Mouse (Mus musculus): ENCODE data around the gene Med17. TPM values are rescaled to one million over a fixed set of nuclear protein-coding genes. Genes with fewer than 3 reads are reported as not detected.

Med17 gene
- polyA plus RNA-seq, 1 experiment from 2014 or later: 40.1 TPM

DNA sequence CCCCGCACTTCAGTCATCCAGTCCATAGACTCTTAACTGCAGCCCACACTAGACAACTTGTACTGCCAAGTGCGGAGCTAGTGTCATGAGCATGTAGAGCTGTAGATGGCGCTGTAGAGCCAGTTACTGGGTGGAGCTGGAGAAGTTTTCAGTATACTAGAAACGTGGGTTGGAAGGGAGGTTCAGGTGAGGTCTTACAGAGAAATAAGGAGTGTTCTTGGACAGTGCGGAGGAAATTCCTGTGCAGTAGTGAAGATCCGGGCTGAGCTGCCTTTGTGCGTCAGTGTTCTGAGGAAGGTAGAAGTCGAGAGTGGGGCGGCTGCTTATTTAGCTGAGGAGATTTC lies 38.2 kb downstream of the Med17 start:
- no peak overlapping the region for H3K27ac ChIP-seq
- WGBS: 46% methylated on average over 9 of the region's 9 CpGs
- peaks cover 14% of the 10 kb centered on the region for H3K4me1 ChIP-seq
- ATAC-seq: no peak
- H3K9me3 ChIP-seq (replicated peaks): no peaks in the 10 kb centered on the region
- no peak overlapping the region for H3K4me2 ChIP-seq
- no peaks in the 10 kb centered on the region for H3K36me3 ChIP-seq (ENCODE audit: poor library complexity, severe bottlenecking)
- H3K4me3 ChIP-seq: no peak overlapping the region
- H3K9ac ChIP-seq: no peak overlapping the region
- peaks cover 3% of the 10 kb centered on the region; the same call in 1 of the 2 replicates for H3K27me3 ChIP-seq

DNA sequence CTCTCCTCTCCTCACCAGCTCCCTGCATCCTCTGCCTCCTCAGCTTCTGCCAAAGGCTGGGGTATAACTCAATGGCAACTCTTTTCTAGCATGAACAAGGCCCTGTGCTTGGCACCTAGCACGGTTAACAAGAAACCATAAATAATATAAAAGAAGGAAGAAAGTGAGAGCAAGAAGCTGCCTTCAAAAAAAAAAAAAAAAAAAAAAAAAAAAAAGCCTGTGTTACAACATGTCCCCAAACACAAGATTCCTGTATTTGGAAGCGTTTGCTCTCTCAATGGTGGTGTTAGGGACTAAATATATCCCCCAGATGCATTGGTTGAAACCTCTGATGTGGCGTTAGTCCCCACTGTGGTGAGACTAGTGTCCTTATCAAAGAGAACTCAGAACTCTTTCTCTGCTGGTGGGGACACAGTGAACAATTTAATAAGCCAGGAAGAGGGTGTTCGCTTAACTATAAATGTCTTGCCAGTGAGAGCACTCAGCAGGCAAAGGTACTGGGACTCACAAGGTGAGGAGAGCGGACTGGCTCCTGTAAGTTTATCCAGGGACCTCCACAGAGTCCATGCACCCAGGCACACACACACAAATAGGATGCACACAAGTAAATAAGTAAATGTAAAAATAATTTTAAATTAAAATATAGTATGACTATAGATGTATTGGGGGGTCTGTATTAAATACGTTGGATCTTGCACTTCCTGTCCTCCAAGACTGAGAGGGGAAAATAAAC lies 38.7 kb downstream of the Med17 start:
- Histone ChIP-seq H3K9ac (no peak overlapping the region), H3K4me1 (peaks cover 14% of the 10 kb centered on the region), H3K9me3 (replicated peaks) (no peaks in the 10 kb centered on the region), H3K4me2 (no peak overlapping the region), H3K36me3 (ENCODE audit: poor library complexity, severe bottlenecking) (no peaks in the 10 kb centered on the region), H3K27ac (no peak overlapping the region), H3K4me3 (no peak overlapping the region), H3K27me3 (peaks cover 3% of the 10 kb centered on the region; the same call in 1 of the 2 replicates)
- ATAC-seq: no peak
- WGBS: 71% methylated on average over 6 of the region's 6 CpGs

DNA sequence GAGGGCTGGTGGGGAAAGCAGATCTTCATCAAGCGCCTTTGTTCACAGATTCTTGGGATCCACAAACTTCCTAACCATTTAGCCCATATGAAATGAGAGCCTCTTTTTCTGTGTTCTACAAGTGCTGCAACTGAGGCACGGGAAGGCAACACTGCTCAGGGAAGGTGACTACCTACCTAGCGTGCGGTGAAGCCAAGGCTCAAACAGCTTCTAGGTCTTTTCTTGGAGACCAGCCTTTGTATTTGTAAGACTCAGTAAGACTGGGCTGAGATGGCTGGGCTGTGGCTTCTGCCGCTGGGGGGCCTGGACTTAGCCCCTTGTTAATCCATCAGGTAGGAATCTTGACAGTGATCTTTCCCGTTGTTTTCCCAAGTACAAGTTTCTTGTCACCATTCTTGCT lies 39.7 kb downstream of the Med17 start:
- no peak for ATAC-seq
- no peak overlapping the region for H3K4me3 ChIP-seq
- WGBS: 91% methylated on average over 6 of the region's 6 CpGs
- no peaks in the 10 kb centered on the region for H3K9me3 ChIP-seq (replicated peaks)
- H3K9ac ChIP-seq: no peak overlapping the region
- H3K36me3 ChIP-seq (ENCODE audit: poor library complexity, severe bottlenecking): no peaks in the 10 kb centered on the region
- peaks cover 3% of the 10 kb centered on the region; the same call in 1 of the 2 replicates for H3K27me3 ChIP-seq
- H3K4me1 ChIP-seq: peaks cover 14% of the 10 kb centered on the region
- H3K4me2 ChIP-seq: no peak overlapping the region
- H3K27ac ChIP-seq: no peak overlapping the region

DNA sequence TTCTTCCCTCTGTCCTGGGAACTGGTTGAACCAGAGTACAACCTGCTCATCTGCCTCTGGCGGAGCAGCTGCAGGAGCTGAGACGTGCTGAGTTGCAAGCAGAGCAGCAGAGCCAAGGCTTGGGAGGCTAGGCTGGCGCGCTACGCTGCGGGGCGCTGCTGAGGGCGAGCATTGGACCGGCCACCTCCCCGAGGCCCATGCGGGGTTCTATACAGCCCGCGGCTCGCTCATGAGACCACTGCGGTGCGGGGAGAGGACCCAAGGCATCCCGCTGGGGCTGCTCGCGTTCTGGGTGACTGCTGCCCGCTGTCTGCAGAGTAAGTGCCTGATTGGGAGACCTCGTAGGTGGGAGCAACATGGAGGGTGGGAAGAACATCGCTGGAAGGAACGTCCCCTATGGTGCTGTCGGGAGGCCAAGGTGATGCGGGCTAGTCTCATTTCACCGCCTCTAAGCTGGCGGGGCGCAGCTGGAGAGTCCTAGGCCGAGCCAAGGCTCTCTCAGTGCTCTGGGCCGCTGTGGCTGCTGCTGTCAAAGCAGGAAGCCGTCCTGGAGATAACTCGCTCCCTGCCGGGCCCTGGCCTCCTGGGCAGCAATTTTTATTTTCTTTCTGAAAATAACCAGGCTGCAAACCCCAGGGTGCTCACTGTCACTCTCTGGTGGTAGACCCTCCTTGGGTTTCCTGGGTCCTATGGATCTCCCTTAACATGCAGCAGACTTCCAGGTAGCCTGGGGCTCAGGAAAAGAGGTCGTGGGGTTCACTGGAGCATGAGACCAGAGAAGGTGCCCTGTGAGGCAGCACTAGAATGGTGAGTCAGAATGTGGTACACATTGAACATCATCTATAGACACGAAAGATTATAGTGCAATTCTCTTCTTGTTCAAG lies 40.4 kb downstream of the Med17 start, which contains the start of gene Vstm5:
Gene Vstm5, plus strand, starts transcription at position 4 of the 884 bp plus-strand sequence.
- H3K27ac ChIP-seq: peak within 1 kb of the TSS; percentile 14; the same call in 1 of the 2 replicates

DNA sequence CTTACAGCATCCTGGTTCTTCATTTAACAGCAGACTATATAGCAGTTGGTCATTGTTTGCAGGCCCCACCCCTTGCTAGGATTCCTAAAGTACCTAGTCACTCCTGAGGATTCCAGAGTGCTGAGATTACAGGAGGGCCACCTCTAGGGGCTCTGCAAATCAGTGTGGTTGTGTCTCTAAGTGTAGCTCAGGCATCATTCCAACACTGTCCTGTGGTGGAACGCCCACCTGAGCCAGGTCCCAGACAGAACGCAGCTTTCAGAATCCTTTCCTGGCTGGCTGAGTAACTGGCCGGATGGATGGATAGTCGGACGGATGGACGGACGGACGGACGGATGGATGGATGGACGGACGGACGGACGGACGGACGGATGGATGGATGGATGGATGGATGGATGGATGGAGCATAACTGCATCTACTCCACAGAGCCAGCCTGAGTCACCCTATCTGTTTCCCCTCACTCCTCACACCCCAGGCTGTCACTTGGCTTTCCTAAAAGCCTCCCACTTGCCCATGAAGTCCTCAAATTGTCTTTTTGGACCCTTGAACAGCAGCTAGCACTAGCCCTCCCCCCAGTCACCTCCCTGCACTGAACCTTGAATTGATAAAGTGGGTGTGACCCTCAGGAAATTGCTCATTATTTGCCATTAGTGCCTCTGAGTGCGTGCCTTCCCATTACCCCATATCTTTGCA lies 41.3 kb downstream of the Med17 start:
- H3K27me3 ChIP-seq: peaks cover 3% of the 10 kb centered on the region; the same call in 1 of the 2 replicates
- H3K4me1 ChIP-seq: peaks cover 14% of the 10 kb centered on the region
- H3K4me3 ChIP-seq: peak overlapping the region; percentile 46
- H3K27ac ChIP-seq: no peak overlapping the region
- no peaks in the 10 kb centered on the region for H3K36me3 ChIP-seq (ENCODE audit: poor library complexity, severe bottlenecking)
- no peaks in the 10 kb centered on the region for H3K9me3 ChIP-seq (replicated peaks)
- WGBS: 85% methylated on average over 16 of the region's 16 CpGs
- ATAC-seq: no peak; the same call in none of the 2 replicates
- peak overlapping the region; percentile 77 for H3K4me2 ChIP-seq
- H3K9ac ChIP-seq: peak overlapping the region; percentile 66

More for the DNA sequence above, 40.4 kb downstream of the Med17 start, which contains the start of gene Vstm5:
- Histone ChIP-seq H3K9me3 (replicated peaks) (no peaks in the 10 kb centered on the region), H3K27me3 (peaks cover 3% of the 10 kb centered on the region; the same call in 1 of the 2 replicates), H3K9ac (peak within 1 kb of the TSS; percentile 66), H3K36me3 (ENCODE audit: poor library complexity, severe bottlenecking) (no peaks in the 10 kb centered on the region), H3K4me3 (peak within 1 kb of the TSS; percentile 46), H3K4me1 (peaks cover 14% of the 10 kb centered on the region), H3K4me2 (peak within 1 kb of the TSS; percentile 77)
- ATAC-seq: peak; percentile 89
- WGBS: 6% methylated on average over 35 of the region's 35 CpGs

DNA sequence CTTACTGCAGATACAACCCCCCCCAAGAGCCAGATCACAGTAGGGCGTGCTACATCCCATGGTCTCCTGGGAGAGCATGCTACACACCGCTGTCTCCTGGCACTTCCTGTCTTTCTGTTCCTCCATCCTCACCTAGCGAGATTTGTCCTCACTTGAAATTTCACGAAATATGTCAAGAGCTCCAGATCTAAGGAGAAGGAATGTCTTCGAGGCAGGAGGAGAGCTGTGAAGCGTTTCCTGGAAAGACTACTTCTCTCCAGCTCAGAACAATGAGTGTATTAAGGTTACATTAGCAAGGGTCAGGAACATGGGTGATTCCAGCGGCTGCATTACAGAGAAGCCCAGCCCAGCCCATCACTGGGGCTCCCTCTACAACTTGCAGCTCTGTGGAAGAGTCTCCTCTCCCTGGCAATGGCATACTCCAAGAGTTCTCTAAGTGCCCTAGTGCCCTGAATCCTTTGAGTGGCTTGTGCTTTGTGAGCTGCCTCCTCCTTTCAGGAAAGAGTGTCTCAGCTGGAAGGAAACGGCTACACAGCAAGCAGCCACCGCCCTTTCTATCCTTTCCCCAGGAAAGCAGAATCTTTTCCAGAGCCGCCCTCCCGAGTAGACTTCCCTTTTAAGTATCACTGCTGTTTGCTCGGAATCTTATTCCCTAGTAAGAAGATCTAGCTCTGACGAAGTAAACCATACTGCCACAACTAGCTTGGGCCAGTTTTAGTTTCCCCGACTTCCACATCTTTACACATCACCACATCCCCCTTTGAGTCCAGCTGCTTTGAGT lies 42.0 kb downstream of the Med17 start:
- Histone ChIP-seq H3K4me1 (peaks cover 14% of the 10 kb centered on the region), H3K27ac (no peak overlapping the region), H3K27me3 (peaks cover 3% of the 10 kb centered on the region; the same call in 1 of the 2 replicates), H3K9me3 (replicated peaks) (no peaks in the 10 kb centered on the region), H3K9ac (no peak overlapping the region), H3K4me2 (no peak overlapping the region), H3K4me3 (no peak overlapping the region), H3K36me3 (ENCODE audit: poor library complexity, severe bottlenecking) (no peaks in the 10 kb centered on the region)
- 48% methylated on average over 14 of the region's 14 CpGs for WGBS
- ATAC-seq: no peak

DNA sequence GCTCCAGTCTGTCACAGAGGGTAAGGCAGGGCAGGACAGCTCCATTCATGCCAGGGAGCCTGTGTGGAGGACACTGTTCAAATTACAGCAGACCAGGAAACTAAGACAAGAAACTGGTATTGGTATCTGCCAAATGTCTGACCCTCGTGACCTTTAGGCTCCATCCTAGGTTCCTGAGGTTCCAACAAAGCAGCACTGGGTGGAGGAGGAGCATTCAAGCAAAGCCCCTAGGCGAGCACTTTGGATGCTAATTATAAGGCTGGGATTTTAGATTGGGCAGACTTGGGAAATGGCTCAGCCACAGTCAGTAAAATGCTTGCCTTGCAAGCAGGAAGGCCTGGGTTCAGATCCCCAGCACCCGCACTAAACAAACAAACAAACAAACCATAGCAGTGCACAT lies 43.7 kb downstream of the Med17 start:
- 78% methylated on average over 3 of the region's 3 CpGs for whole genome bisulfite sequencing
- Histone ChIP-seq H3K4me2 (no peak overlapping the region), H3K9ac (no peak overlapping the region), H3K9me3 (replicated peaks) (peaks cover 3% of the 10 kb centered on the region; the same call in 1 of the 2 replicates), H3K36me3 (ENCODE audit: poor library complexity, severe bottlenecking) (no peaks in the 10 kb centered on the region), H3K4me1 (peaks cover 14% of the 10 kb centered on the region), H3K27me3 (peaks cover 3% of the 10 kb centered on the region; the same call in 1 of the 2 replicates), H3K4me3 (no peak overlapping the region), H3K27ac (no peak overlapping the region)
- no peak for ATAC-seq

DNA sequence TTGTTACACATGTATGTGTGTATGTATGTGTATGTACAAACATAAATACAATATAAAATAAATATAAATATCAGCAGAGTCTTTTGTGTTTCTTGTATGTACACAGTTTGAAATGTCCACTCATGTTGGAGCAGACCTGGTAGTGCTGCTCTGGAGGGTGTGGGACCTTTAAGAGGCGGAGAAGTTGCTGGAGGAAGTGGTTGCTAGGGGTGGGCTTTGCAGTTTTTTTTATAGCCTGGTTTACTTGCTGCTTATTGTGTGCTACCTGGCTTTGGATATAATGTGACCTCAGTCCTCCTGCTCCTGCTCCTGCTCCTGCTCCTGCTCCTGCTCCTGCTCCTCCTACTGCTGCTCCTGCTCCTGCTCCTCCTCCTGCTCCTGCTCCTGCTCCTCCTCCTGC lies 46.1 kb downstream of the Med17 start:
- no peaks in the 10 kb centered on the region for H3K27me3 ChIP-seq
- no peak overlapping the region for H3K4me3 ChIP-seq
- H3K27ac ChIP-seq: no peak overlapping the region
- peaks cover 4% of the 10 kb centered on the region for H3K4me1 ChIP-seq
- no peak overlapping the region for H3K9ac ChIP-seq
- no peak for ATAC-seq
- H3K9me3 ChIP-seq (replicated peaks): peaks cover 3% of the 10 kb centered on the region; the same call in 1 of the 2 replicates
- WGBS: 72% methylated on average over 1 of the region's 1 CpGs
- no peaks in the 10 kb centered on the region for H3K36me3 ChIP-seq (ENCODE audit: poor library complexity, severe bottlenecking)
- no peak overlapping the region for H3K4me2 ChIP-seq

DNA sequence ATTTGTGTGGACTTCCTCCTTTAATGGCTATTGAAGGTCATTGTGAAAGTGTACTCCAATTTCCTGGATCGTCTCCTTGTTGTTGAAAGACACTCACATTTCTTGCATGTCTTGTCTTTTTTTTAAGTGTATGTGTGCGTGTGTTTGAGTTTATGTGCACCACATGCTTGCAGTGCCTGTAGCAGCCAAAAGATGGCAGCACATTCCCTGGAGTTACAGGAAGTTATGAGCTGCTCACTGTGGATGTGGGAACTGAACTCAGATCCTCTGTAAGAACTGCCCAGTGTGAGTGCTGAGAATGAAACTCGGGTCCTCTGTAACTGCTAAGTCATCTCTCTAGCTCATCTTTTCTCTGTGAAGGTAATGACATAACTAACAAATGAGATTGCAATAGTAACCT lies 47.3 kb downstream of the Med17 start:
- H3K9me3 ChIP-seq (replicated peaks): peaks cover 3% of the 10 kb centered on the region; the same call in 1 of the 2 replicates
- ATAC-seq: no peak
- WGBS: 93% methylated on average over 3 of the region's 3 CpGs

DNA sequence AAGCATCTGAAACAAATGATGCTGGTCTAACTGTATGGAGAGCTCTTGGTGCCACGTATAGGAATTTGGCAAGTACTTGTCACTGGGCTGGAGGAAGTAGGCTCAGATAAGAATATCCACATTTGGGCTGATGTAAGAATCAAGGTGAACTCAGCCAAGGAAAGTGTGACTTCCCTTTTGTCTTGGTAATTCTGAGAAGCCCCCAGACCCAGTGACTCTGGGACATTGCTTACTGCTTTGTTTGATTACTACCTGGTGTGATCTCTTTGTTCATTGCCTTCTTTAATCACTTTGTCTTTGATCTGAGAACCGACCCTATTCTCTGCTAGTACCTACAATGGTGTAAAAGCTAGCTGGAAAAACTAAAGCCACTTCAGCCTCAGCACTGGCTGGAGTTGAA lies 54.8 kb downstream of the Med17 start:
- Histone ChIP-seq H3K4me2 (no peak overlapping the region), H3K9ac (no peak overlapping the region), H3K4me3 (no peak overlapping the region), H3K4me1 (no peaks in the 10 kb centered on the region), H3K9me3 (replicated peaks) (no peaks in the 10 kb centered on the region), H3K27me3 (no peaks in the 10 kb centered on the region), H3K27ac (no peak overlapping the region), H3K36me3 (ENCODE audit: poor library complexity, severe bottlenecking) (no peaks in the 10 kb centered on the region)
- 52% methylated on average over 2 of the region's 2 CpGs for WGBS
- no peak for ATAC-seq

More for the DNA sequence above, 47.3 kb downstream of the Med17 start:
- no peaks in the 10 kb centered on the region for H3K36me3 ChIP-seq (ENCODE audit: poor library complexity, severe bottlenecking)
- no peaks in the 10 kb centered on the region for H3K4me1 ChIP-seq
- no peak overlapping the region for H3K4me3 ChIP-seq
- no peak overlapping the region for H3K9ac ChIP-seq
- no peak overlapping the region for H3K4me2 ChIP-seq
- no peaks in the 10 kb centered on the region for H3K27me3 ChIP-seq
- H3K27ac ChIP-seq: no peak overlapping the region

DNA sequence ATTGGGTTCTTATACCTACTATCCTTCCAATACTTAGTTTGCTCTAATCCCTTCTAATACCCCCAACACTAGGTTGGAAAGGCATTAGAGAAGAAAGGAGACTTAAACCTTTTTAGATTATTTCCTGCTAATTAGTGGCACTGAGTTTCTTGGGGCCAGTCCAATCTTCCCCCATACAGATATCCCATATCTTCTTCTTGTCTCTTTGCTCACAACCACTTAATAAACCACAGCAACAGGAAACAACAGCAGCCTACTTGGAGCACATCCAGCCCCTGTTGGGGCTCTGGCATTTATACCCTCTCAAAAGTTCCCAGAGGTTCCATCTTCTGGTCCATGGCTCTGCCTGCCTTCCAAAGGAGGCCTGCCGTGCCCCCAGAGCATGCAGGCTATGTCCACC lies 66.0 kb downstream of the Med17 start:
- no peak for ATAC-seq
- Histone ChIP-seq H3K27ac (no peak overlapping the region), H3K4me1 (no peaks in the 10 kb centered on the region), H3K4me3 (no peak overlapping the region), H3K27me3 (no peaks in the 10 kb centered on the region), H3K4me2 (no peak overlapping the region), H3K36me3 (ENCODE audit: poor library complexity, severe bottlenecking) (no peaks in the 10 kb centered on the region), H3K9me3 (replicated peaks) (no peaks in the 10 kb centered on the region), H3K9ac (no peak overlapping the region)
- WGBS: 80% methylated on average over 1 of the region's 1 CpGs

Data from forebrain, embryonic 13.5 days (tissue).